Mouse (Mus musculus) heart, postnatal 10 days (tissue): Measurements from ENCODE around the gene Tnfsf14. TPM values are rescaled to one million over a fixed set of nuclear protein-coding genes. Genes with fewer than 3 reads are reported as not detected.

ENCODE experiments used
- DNase-seq, 2 experiments: peaks; one replicate each; pipeline ENCODE4 v3.0.0; 2021
- intact Hi-C: fragments of 180-260 bp; cut with DNase I; formaldehyde crosslinking; loops from one replicate; pipeline ENCODE4 v1.15.1; 2025
- microRNA-seq, 2 experiments: library from miRNA; unstranded; fragments of <30 nt; microRNA quantifications; one replicate each; pipeline ENCODE4 v1.2.0; 2022
- total RNA-seq, 2 experiments: library from RNA; stranded (reverse); gene quantifications; 2 replicates each; pipeline ENCODE4 v1.2.3; 2021

The Tnfsf14 gene
- total RNA-seq, 2 experiments from 2014 or later = not detected

GRCm38 (mm10) chr17:57139708-57140107 lies 54.3 kb downstream of the Tnfsf14 start:
- intact Hi-C loops = no loop called here
- DNase-seq = no peak

Small RNA genes lying within 50 kb of the gene (microRNA-seq; reads per million reads assigned to microRNA genes)
- gene Mir6978 = 0 reads per million in 2 experiments

Other genes with a start within 250 kb of the Tnfsf14 start
- gene Acer1, start 212.1 kb downstream of the Tnfsf14 start, total RNA-seq = not detected
- gene Clpp, start 203.9 kb downstream of the Tnfsf14 start, total RNA-seq = 10 to 100 TPM; 60.1 to 60.6 TPM
- gene Alkbh7, start 196.8 kb downstream of the Tnfsf14 start, total RNA-seq = 10 to 100 TPM; 46.7 to 50.4 TPM
- not detected for gene Pspn, start 194.2 kb downstream of the Tnfsf14 start, total RNA-seq
- gene Gtf2f1, start 182.9 kb downstream of the Tnfsf14 start, total RNA-seq = 10 to 100 TPM; 29.0 to 30.0 TPM
- not detected for gene Gm17949, start 182.7 kb downstream of the Tnfsf14 start, total RNA-seq
- gene Khsrp, start 162.7 kb downstream of the Tnfsf14 start, total RNA-seq = 10 to 100 TPM; 81.4 to 83.4 TPM
- not detected for gene Slc25a41, start 152.5 kb downstream of the Tnfsf14 start, total RNA-seq
- under 1 TPM; 0.35 to 0.57 TPM for gene Crb3, start 135.1 kb downstream of the Tnfsf14 start, total RNA-seq
- 10 to 100 TPM; 75.0 to 86.6 TPM for gene Slc25a23, start 134.3 kb downstream of the Tnfsf14 start, total RNA-seq
- gene Dennd1c, start 115.7 kb downstream of the Tnfsf14 start, total RNA-seq = 1 to 10 TPM; 1.3 to 2.3 TPM
- gene Tubb4a, start 106.4 kb downstream of the Tnfsf14 start, total RNA-seq = 1 to 10 TPM; 7.0 to 7.4 TPM
- under 1 TPM; 0.67 to 0.79 TPM for gene Tnfsf9, start 88.9 kb downstream of the Tnfsf14 start, total RNA-seq
- gene Cd70, start 44.4 kb downstream of the Tnfsf14 start, total RNA-seq = not detected
- 10 to 100 TPM; 42.3 to 66.3 TPM for gene C3, start 34.0 kb upstream of the Tnfsf14 start, total RNA-seq
- gene Gpr108, start 54.3 kb upstream of the Tnfsf14 start, total RNA-seq = 10 to 100 TPM; 26.5 TPM
- gene Trip10, start 55.3 kb upstream of the Tnfsf14 start, total RNA-seq = 10 to 100 TPM; 57.8 to 72.1 TPM
- 1 to 10 TPM; 1.4 to 2.3 TPM for gene Vav1, start 84.9 kb upstream of the Tnfsf14 start, total RNA-seq
- 1 to 10 TPM; 5.2 to 6.5 TPM for gene Adgre1, start 164.5 kb upstream of the Tnfsf14 start, total RNA-seq